Mouse (Mus musculus) G1E (cell line): ENCODE results near the gene Palm.

Experiments
- CTCF ChIP-seq: IDR thresholded peaks from 2 replicates; pipeline ENCODE4 v1.5.1; 2012; ENCODE audit warnings: low read depth, low read length, inconsistent platforms, mixed read lengths
- GATA1 ChIP-seq: IDR thresholded peaks from 2 replicates; pipeline ENCODE4 v1.6.1; 2012; ENCODE audit warnings: borderline replicate concordance, low read length, inconsistent platforms, mixed read lengths

- TF ChIP-seq GATA1 (no peak), CTCF (no peak)
Observed at GRCm38 (mm10) chr10:79746774-79747151, 46.6 kb upstream of the Palm start.
